Mouse (Mus musculus) liver, embryonic 14.5 days (tissue): ENCODE measurements around the gene Ccl22.

Experiments used
- CTCF ChIP-seq: IDR thresholded peaks from 2 replicates; pipeline ENCODE4 v1.5.1; 2016; ENCODE audit warnings: antibody characterized with exemption, low read depth, control low read depth
- EP300 ChIP-seq: IDR thresholded peaks from 2 replicates; pipeline ENCODE4 v1.6.1; 2016; ENCODE audit warnings: antibody characterized with exemption, low read depth

DNA sequence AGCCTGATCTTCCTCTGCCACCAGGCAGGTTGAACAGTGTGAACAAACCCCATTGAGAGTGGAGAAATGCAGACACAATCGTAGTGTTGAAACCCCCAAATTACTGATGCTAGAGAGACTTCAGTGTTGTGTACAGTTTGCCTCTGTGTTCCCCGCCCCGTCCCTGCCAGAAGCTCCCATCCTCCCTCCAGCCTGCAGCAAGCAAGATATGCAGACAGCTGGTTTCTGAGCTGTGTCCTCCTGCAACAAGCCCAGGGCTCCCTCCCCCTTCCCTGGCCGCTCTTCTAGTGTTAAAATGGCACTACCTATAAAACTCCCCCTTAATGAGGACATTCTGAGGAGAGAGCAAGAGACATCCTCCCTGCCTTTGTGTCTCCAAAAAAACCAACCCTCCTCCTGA lies 16.1 kb upstream of the Ccl22 start:
- TF ChIP-seq CTCF, result no peak
- TF ChIP-seq EP300, result peak; percentile 17; the same call in 1 of the 2 replicates
